Mouse (Mus musculus): ENCODE measurements at regions not wholly inside any gene's neighbourhood (a gene's known extent, or its start where the extent isn't known, plus 50 kb on each side); places are given as distances from the start of the nearest gene placed in this dataset.

- DNase-seq (ENCODE audit: low spot score): no peak
These were observed 82.5 kb upstream of the 4933402D24Rik start for GRCm38 (mm10) chr1:63851476-63852094.

- no peak for DNase-seq (ENCODE audit: low spot score)
These were observed 81.2 kb upstream of the 4933402D24Rik start for GRCm38 (mm10) chr1:63850262-63850661.

GRCm38 (mm10) chr1:63828174-63828844 is 59.2 kb upstream of the 4933402D24Rik start:
- no peak for DNase-seq (ENCODE audit: low spot score)

GRCm38 (mm10) chr1:63820614-63821270 is 51.7 kb upstream of the 4933402D24Rik start:
- DNase-seq (ENCODE audit: low spot score): no peak

- no peak for DNase-seq (ENCODE audit: low spot score)
These were observed 50.6 kb upstream of the 4933402D24Rik start for GRCm38 (mm10) chr1:63819536-63820254.

All from testis, postnatal 10 days (tissue).